Mouse (Mus musculus) neural tube, embryonic 12.5 days (tissue): ENCODE results near the gene Grid2ip. TPM values are rescaled to one million over a fixed set of nuclear protein-coding genes. Genes with fewer than 3 reads are reported as not detected.

ENCODE experiments used
- ATAC-seq: fragments of 200-750 bp; cut with Nextera tagmentation; 2 replicates; pipeline ENCODE4 v1.8.0; 2017; ENCODE audit warnings: low read depth, mild to moderate bottlenecking, moderate TSS enrichment, moderate library complexity; ENCODE audit not compliant: low FRiP score
- H3K27ac ChIP-seq: fragments of 300-500 bp; sonication (generic); 2 replicates; pipeline ENCODE4 v1.5.1; 2016
- H3K27me3 ChIP-seq: fragments of 300-500 bp; sonication (generic); replicated peaks from 2 replicates; pipeline ENCODE4 v1.6.1; 2016; ENCODE audit warnings: mild to moderate bottlenecking
- H3K36me3 ChIP-seq: fragments of 300-500 bp; sonication (generic); 2 replicates; pipeline ENCODE4 v1.6.1; 2016; ENCODE audit warnings: mild to moderate bottlenecking
- H3K4me1 ChIP-seq: fragments of 300-500 bp; sonication (generic); 2 replicates; pipeline ENCODE4 v1.6.1; 2016
- H3K4me2 ChIP-seq: fragments of 300-500 bp; sonication (generic); replicated peaks from 2 replicates; pipeline ENCODE4 v1.6.1; 2016; ENCODE audit warnings: mild to moderate bottlenecking
- H3K4me3 ChIP-seq: fragments of 300-500 bp; sonication (generic); 2 replicates; pipeline ENCODE4 v1.5.1; 2016
- H3K9ac ChIP-seq: fragments of 300-500 bp; sonication (generic); 2 replicates; pipeline ENCODE4 v1.6.1; 2016; ENCODE audit warnings: mild to moderate bottlenecking
- H3K9me3 ChIP-seq: fragments of 300-500 bp; sonication (generic); 2 replicates; pipeline ENCODE4 v1.6.1; 2016; ENCODE audit warnings: mild to moderate bottlenecking
- WGBS: fragments of 180-500 bp; shearing (Covaris S2); methylation state at CpG from one replicate; pipeline ENCODE4 v1.1.7; 2016; 5-methylcytosine and 5-hydroxymethylcytosine counted together
- polyA plus RNA-seq: library from polyadenylated mRNA; unstranded; fragments of >200 nt; fragmentation: Nextera tagmentation; extraction: Ambion mirVana; gene quantifications from 2 replicates; pipeline ENCODE4 v1.2.1, GENCODE M21; 2016

The Grid2ip gene
- polyA plus RNA-seq, 1 experiment from 2014 or later, result 0.19 TPM

GRCm38 (mm10) chr5:143403221-143404147 lies 46.3 kb downstream of the Grid2ip start, which contains the start of gene Kdelr2:
TSS of gene Kdelr2 (plus strand) at chr5:143403838.
- Histone ChIP-seq H3K27ac (peak within 1 kb of the TSS; percentile 26; the same call in 1 of the 2 replicates), H3K9me3 (no peaks in the 10 kb centered on the region), H3K27me3 (no peaks in the 10 kb centered on the region), H3K4me2 (peak within 1 kb of the TSS; percentile 91), H3K4me3 (peak within 1 kb of the TSS; percentile 90), H3K36me3 (peaks cover 19% of the 10 kb centered on the region), H3K9ac (peak within 1 kb of the TSS; percentile 88), H3K4me1 (peaks cover 19% of the 10 kb centered on the region)
- peak; percentile 95 for ATAC-seq
- WGBS, result 1% methylated on average over 72 of the region's 72 CpGs

- peak overlapping the region; percentile 88 for H3K9ac ChIP-seq
- peak overlapping the region; percentile 26; the same call in 1 of the 2 replicates for H3K27ac ChIP-seq
- peaks cover 19% of the 10 kb centered on the region for H3K4me1 ChIP-seq
- peak; percentile 42; the same call in 1 of the 2 replicates for ATAC-seq
- H3K36me3 ChIP-seq, result peaks cover 19% of the 10 kb centered on the region
- no peaks in the 10 kb centered on the region for H3K9me3 ChIP-seq
- WGBS, result 7% methylated on average over 34 of the region's 34 CpGs
- peak overlapping the region; percentile 90 for H3K4me3 ChIP-seq
- no peaks in the 10 kb centered on the region for H3K27me3 ChIP-seq
- peak overlapping the region; percentile 91 for H3K4me2 ChIP-seq
Measured at GRCm38 (mm10) chr5:143404148-143404930, 47.2 kb downstream of the Grid2ip start.

GRCm38 (mm10) chr5:143405200-143405599 lies 48.1 kb downstream of the Grid2ip start:
- ATAC-seq, result no peak
- peaks cover 19% of the 10 kb centered on the region for H3K4me1 ChIP-seq
- H3K4me3 ChIP-seq, result no peak overlapping the region
- peak overlapping the region; percentile 91 for H3K4me2 ChIP-seq
- no peak overlapping the region for H3K9ac ChIP-seq
- H3K36me3 ChIP-seq, result peaks cover 19% of the 10 kb centered on the region
- H3K27me3 ChIP-seq, result no peaks in the 10 kb centered on the region
- H3K9me3 ChIP-seq, result no peaks in the 10 kb centered on the region
- no peak overlapping the region for H3K27ac ChIP-seq
- 92% methylated on average over 9 of the region's 9 CpGs for whole genome bisulfite sequencing

GRCm38 (mm10) chr5:143406548-143406947 lies 49.4 kb downstream of the Grid2ip start:
- 93% methylated on average over 9 of the region's 9 CpGs for WGBS

GRCm38 (mm10) chr5:143409239-143409638 lies 52.1 kb downstream of the Grid2ip start:
- Histone ChIP-seq H3K4me1 (peaks cover 10% of the 10 kb centered on the region), H3K9ac (no peak overlapping the region), H3K4me3 (no peak overlapping the region), H3K27ac (no peak overlapping the region), H3K4me2 (no peak overlapping the region), H3K36me3 (peaks cover 37% of the 10 kb centered on the region), H3K27me3 (no peaks in the 10 kb centered on the region), H3K9me3 (no peaks in the 10 kb centered on the region)
- WGBS, result 84% methylated on average over 3 of the region's 3 CpGs
- ATAC-seq, result no peak

More at GRCm38 (mm10) chr5:143406548-143406947, 49.4 kb downstream of the Grid2ip start:
- no peak for ATAC-seq
- Histone ChIP-seq H3K36me3 (peaks cover 19% of the 10 kb centered on the region), H3K27me3 (no peaks in the 10 kb centered on the region), H3K9me3 (no peaks in the 10 kb centered on the region), H3K4me2 (no peak overlapping the region), H3K4me3 (no peak overlapping the region), H3K9ac (no peak overlapping the region), H3K4me1 (peaks cover 19% of the 10 kb centered on the region), H3K27ac (no peak overlapping the region)

GRCm38 (mm10) chr5:143410841-143411395 lies 53.8 kb downstream of the Grid2ip start:
- no peak overlapping the region for H3K27ac ChIP-seq
- no peak for ATAC-seq
- 92% methylated on average over 4 of the region's 4 CpGs for WGBS
- H3K36me3 ChIP-seq, result peaks cover 44% of the 10 kb centered on the region
- H3K9ac ChIP-seq, result 0 out of 2 replicates have a peak overlapping the region, but pooled peaks have one; percentile 29
- H3K4me1 ChIP-seq, result no peaks in the 10 kb centered on the region
- H3K27me3 ChIP-seq, result no peaks in the 10 kb centered on the region
- H3K4me2 ChIP-seq, result no peak overlapping the region
- H3K9me3 ChIP-seq, result no peaks in the 10 kb centered on the region
- no peak overlapping the region for H3K4me3 ChIP-seq

GRCm38 (mm10) chr5:143421484-143421883 lies 64.3 kb downstream of the Grid2ip start:
- no peak for ATAC-seq
- 90% methylated on average over 4 of the region's 4 CpGs for WGBS
- H3K9me3 ChIP-seq, result no peaks in the 10 kb centered on the region
- peaks cover 48% of the 10 kb centered on the region for H3K36me3 ChIP-seq
- H3K27ac ChIP-seq, result no peak overlapping the region
- no peak overlapping the region for H3K4me2 ChIP-seq
- no peaks in the 10 kb centered on the region for H3K4me1 ChIP-seq
- H3K4me3 ChIP-seq, result no peak overlapping the region
- no peaks in the 10 kb centered on the region for H3K27me3 ChIP-seq
- H3K9ac ChIP-seq, result no peak overlapping the region

- H3K36me3 ChIP-seq, result peaks cover 33% of the 10 kb centered on the region
- WGBS, result 89% methylated on average over 4 of the region's 4 CpGs
Measured at GRCm38 (mm10) chr5:143422990-143423389, 65.9 kb downstream of the Grid2ip start.

GRCm38 (mm10) chr5:143423899-143424519 lies 66.9 kb downstream of the Grid2ip start:
- no peak overlapping the region for H3K4me2 ChIP-seq
- no peak overlapping the region for H3K27ac ChIP-seq
- no peaks in the 10 kb centered on the region for H3K27me3 ChIP-seq
- H3K9ac ChIP-seq, result no peak overlapping the region
- H3K4me1 ChIP-seq, result no peaks in the 10 kb centered on the region
- WGBS, result 34% methylated on average over 6 of the region's 6 CpGs
- no peak for ATAC-seq
- no peaks in the 10 kb centered on the region for H3K9me3 ChIP-seq
- peaks cover 23% of the 10 kb centered on the region for H3K36me3 ChIP-seq
- H3K4me3 ChIP-seq, result no peak overlapping the region

More at GRCm38 (mm10) chr5:143422990-143423389, 65.9 kb downstream of the Grid2ip start:
- H3K9ac ChIP-seq, result no peak overlapping the region
- no peaks in the 10 kb centered on the region for H3K9me3 ChIP-seq
- H3K27ac ChIP-seq, result no peak overlapping the region
- H3K4me3 ChIP-seq, result no peak overlapping the region
- H3K4me2 ChIP-seq, result no peak overlapping the region
- H3K4me1 ChIP-seq, result no peaks in the 10 kb centered on the region
- no peaks in the 10 kb centered on the region for H3K27me3 ChIP-seq
- no peak for ATAC-seq

GRCm38 (mm10) chr5:143434421-143434820 lies 77.3 kb downstream of the Grid2ip start:
- ATAC-seq, result no peak
- H3K27me3 ChIP-seq, result no peaks in the 10 kb centered on the region
- WGBS, result 2% methylated on average over 4 of the region's 4 CpGs

GRCm38 (mm10) chr5:143441298-143441697 lies 84.2 kb downstream of the Grid2ip start:
- Histone ChIP-seq H3K4me2 (no peak overlapping the region), H3K36me3 (no peaks in the 10 kb centered on the region), H3K9me3 (no peaks in the 10 kb centered on the region), H3K27ac (no peak overlapping the region), H3K4me3 (no peak overlapping the region), H3K4me1 (no peaks in the 10 kb centered on the region), H3K27me3 (no peaks in the 10 kb centered on the region), H3K9ac (no peak overlapping the region)
- WGBS, result 71% methylated on average over 3 of the region's 3 CpGs
- no peak for ATAC-seq

More at GRCm38 (mm10) chr5:143434421-143434820, 77.3 kb downstream of the Grid2ip start:
- Histone ChIP-seq H3K9me3 (no peaks in the 10 kb centered on the region), H3K4me2 (no peak overlapping the region), H3K27ac (no peak overlapping the region), H3K4me1 (no peaks in the 10 kb centered on the region), H3K36me3 (no peaks in the 10 kb centered on the region), H3K9ac (no peak overlapping the region), H3K4me3 (no peak overlapping the region)
